Mouse (Mus musculus) liver, embryonic 11.5 days (tissue): ENCODE measurements at regions not wholly inside any gene's neighbourhood (a gene's known extent, or its start where the extent isn't known, plus 50 kb on each side); places are given as distances from the start of the nearest gene placed in this dataset.

Experiments used
- ATAC-seq: fragments of 200-750 bp; cut with Nextera tagmentation; replicated peaks from 2 replicates; pipeline ENCODE4 v1.8.0; 2017; ENCODE audit warnings: moderate number of reproducible peaks, mild to moderate bottlenecking, moderate TSS enrichment, moderate library complexity; ENCODE audit not compliant: low FRiP score
- DNase-seq: peaks from one replicate; pipeline ENCODE4 v3.0.0-alpha.2; 2017; ENCODE audit warnings: low spot score
- H3K27ac ChIP-seq: fragments of 300-500 bp; sonication (generic); 2 replicates; pipeline ENCODE4 v1.5.1; 2014; ENCODE audit warnings: mild to moderate bottlenecking, low read depth, low read length, control low read depth
- H3K27me3 ChIP-seq: fragments of 300-500 bp; sonication (generic); replicated peaks from 2 replicates; pipeline ENCODE4 v1.6.1; 2014; ENCODE audit warnings: low read length, mixed read lengths; ENCODE audit not compliant: control insufficient read depth, insufficient read depth
- H3K36me3 ChIP-seq: fragments of 300-500 bp; sonication (generic); 2 replicates; pipeline ENCODE4 v1.6.1; 2014; ENCODE audit warnings: mild to moderate bottlenecking, low read length, moderate library complexity, mixed read lengths; ENCODE audit not compliant: control insufficient read depth, insufficient read depth
- H3K4me1 ChIP-seq: fragments of 300-500 bp; sonication (generic); replicated peaks from 2 replicates; pipeline ENCODE4 v1.6.1; 2014; ENCODE audit warnings: low read length, mixed read lengths; ENCODE audit not compliant: control insufficient read depth, insufficient read depth
- H3K4me2 ChIP-seq: fragments of 300-500 bp; sonication (generic); 2 replicates; pipeline ENCODE4 v1.6.1; 2014; ENCODE audit warnings: mild to moderate bottlenecking, control low read depth, moderate library complexity
- H3K4me3 ChIP-seq: fragments of 300-500 bp; sonication (generic); 2 replicates; pipeline ENCODE4 v1.5.1; 2014; ENCODE audit warnings: low read depth, low read length, control low read depth
- H3K9ac ChIP-seq: fragments of 300-500 bp; sonication (generic); 2 replicates; pipeline ENCODE4 v1.6.1; 2014; ENCODE audit warnings: low read depth, low read length, control low read depth
- H3K9me3 ChIP-seq: fragments of 300-500 bp; sonication (generic); 2 replicates; pipeline ENCODE4 v1.6.1; 2016; ENCODE audit warnings: low read length, inconsistent platforms, mixed read lengths; ENCODE audit not compliant: control insufficient read depth
- whole genome bisulfite sequencing: fragments of 180-500 bp; shearing (Covaris S2); extraction: QIAGEN DNeasy Blood & Tissue Kit; methylation state at CpG from one replicate; pipeline ENCODE4 v1.1.7; 2014; 5-methylcytosine and 5-hydroxymethylcytosine counted together

GRCm38 (mm10) chr9:73242521-73243308 is 129.5 kb downstream of the Rsl24d1 start:
- no peak for ATAC-seq

GRCm38 (mm10) chr9:73244177-73244576 is 131.0 kb downstream of the Rsl24d1 start:
- no peak for ATAC-seq
- no peak overlapping the region for H3K4me3 ChIP-seq
- H3K4me1 ChIP-seq: no peaks in the 10 kb centered on the region
- H3K27ac ChIP-seq: no peak overlapping the region
- WGBS: 67% methylated on average over 3 of the region's 3 CpGs
- H3K36me3 ChIP-seq: no peaks in the 10 kb centered on the region
- no peak overlapping the region for H3K4me2 ChIP-seq
- H3K27me3 ChIP-seq: no peaks in the 10 kb centered on the region
- DNase-seq: no peak
- H3K9me3 ChIP-seq: no peaks in the 10 kb centered on the region
- no peak overlapping the region for H3K9ac ChIP-seq

More at GRCm38 (mm10) chr9:73242521-73243308, 129.5 kb downstream of the Rsl24d1 start:
- Histone ChIP-seq H3K4me1 (no peaks in the 10 kb centered on the region), H3K27ac (no peak overlapping the region), H3K4me2 (no peak overlapping the region), H3K36me3 (no peaks in the 10 kb centered on the region), H3K9me3 (no peaks in the 10 kb centered on the region), H3K9ac (no peak overlapping the region), H3K27me3 (no peaks in the 10 kb centered on the region), H3K4me3 (no peak overlapping the region)
- no peak for DNase-seq
- WGBS: 67% methylated on average over 4 of the region's 4 CpGs

GRCm38 (mm10) chr9:73245524-73245923 is 132.3 kb downstream of the Rsl24d1 start:
- Histone ChIP-seq H3K9ac (no peak overlapping the region), H3K4me1 (no peaks in the 10 kb centered on the region), H3K36me3 (no peaks in the 10 kb centered on the region), H3K4me2 (no peak overlapping the region), H3K27me3 (no peaks in the 10 kb centered on the region), H3K4me3 (no peak overlapping the region), H3K27ac (no peak overlapping the region), H3K9me3 (no peaks in the 10 kb centered on the region)
- WGBS: 71% methylated on average over 7 of the region's 7 CpGs
- DNase-seq (no peak), ATAC-seq (no peak)

GRCm38 (mm10) chr9:73258171-73258570 is 144.9 kb downstream of the Rsl24d1 start:
- no peak for ATAC-seq
- Histone ChIP-seq H3K4me3 (no peak overlapping the region), H3K27me3 (no peaks in the 10 kb centered on the region), H3K36me3 (no peaks in the 10 kb centered on the region), H3K27ac (no peak overlapping the region), H3K4me2 (no peak overlapping the region), H3K9me3 (no peaks in the 10 kb centered on the region), H3K9ac (no peak overlapping the region), H3K4me1 (no peaks in the 10 kb centered on the region)
- WGBS: 68% methylated on average over 9 of the region's 9 CpGs
- DNase-seq: no peak

GRCm38 (mm10) chr9:73258640-73259039 is 145.4 kb downstream of the Rsl24d1 start:
- no peak overlapping the region for H3K9ac ChIP-seq
- 80% methylated on average over 8 of the region's 8 CpGs for WGBS
- H3K27ac ChIP-seq: no peak overlapping the region
- H3K4me1 ChIP-seq: no peaks in the 10 kb centered on the region
- no peak overlapping the region for H3K4me2 ChIP-seq
- no peaks in the 10 kb centered on the region for H3K36me3 ChIP-seq
- no peak for ATAC-seq
- no peak for DNase-seq
- no peaks in the 10 kb centered on the region for H3K9me3 ChIP-seq
- H3K27me3 ChIP-seq: no peaks in the 10 kb centered on the region
- H3K4me3 ChIP-seq: no peak overlapping the region

GRCm38 (mm10) chr9:73262711-73263110 is 149.5 kb downstream of the Rsl24d1 start:
- Histone ChIP-seq H3K27me3 (no peaks in the 10 kb centered on the region), H3K27ac (no peak overlapping the region), H3K36me3 (no peaks in the 10 kb centered on the region), H3K4me3 (no peak overlapping the region), H3K9ac (no peak overlapping the region), H3K4me1 (no peaks in the 10 kb centered on the region), H3K9me3 (no peaks in the 10 kb centered on the region), H3K4me2 (no peak overlapping the region)
- WGBS: 64% methylated on average over 5 of the region's 5 CpGs
- DNase-seq (no peak), ATAC-seq (no peak)

GRCm38 (mm10) chr9:73270249-73270648 is 157.0 kb downstream of the Rsl24d1 start:
- ATAC-seq (no peak), DNase-seq (no peak)
- no peaks in the 10 kb centered on the region for H3K27me3 ChIP-seq
- WGBS: 82% methylated on average over 5 of the region's 5 CpGs
- no peak overlapping the region for H3K4me2 ChIP-seq
- H3K9ac ChIP-seq: no peak overlapping the region
- no peaks in the 10 kb centered on the region for H3K9me3 ChIP-seq
- no peaks in the 10 kb centered on the region for H3K36me3 ChIP-seq
- no peak overlapping the region for H3K4me3 ChIP-seq
- H3K4me1 ChIP-seq: no peaks in the 10 kb centered on the region
- no peak overlapping the region for H3K27ac ChIP-seq

- Histone ChIP-seq H3K27ac (no peak overlapping the region), H3K9me3 (no peaks in the 10 kb centered on the region), H3K9ac (no peak overlapping the region), H3K4me2 (no peak overlapping the region), H3K4me3 (no peak overlapping the region), H3K36me3 (no peaks in the 10 kb centered on the region), H3K27me3 (no peaks in the 10 kb centered on the region), H3K4me1 (no peaks in the 10 kb centered on the region)
- ATAC-seq (no peak), DNase-seq (no peak)
- WGBS: 63% methylated on average over 2 of the region's 2 CpGs
Observed at GRCm38 (mm10) chr9:73272614-73273013, 159.4 kb downstream of the Rsl24d1 start.

- ATAC-seq: no peak
- no peaks in the 10 kb centered on the region for H3K9me3 ChIP-seq
- 81% methylated on average over 4 of the region's 4 CpGs for WGBS
- H3K4me2 ChIP-seq: no peak overlapping the region
- H3K36me3 ChIP-seq: no peaks in the 10 kb centered on the region
- no peaks in the 10 kb centered on the region for H3K27me3 ChIP-seq
- no peak overlapping the region for H3K27ac ChIP-seq
- H3K4me1 ChIP-seq: no peaks in the 10 kb centered on the region
- DNase-seq: no peak
- no peak overlapping the region for H3K4me3 ChIP-seq
- no peak overlapping the region for H3K9ac ChIP-seq
Observed at GRCm38 (mm10) chr9:73273681-73274080, 160.5 kb downstream of the Rsl24d1 start.
